Mouse (Mus musculus) mammary gland, adult 2 months (tissue): ENCODE data around the gene Cbx4. TPM values are rescaled to one million over a fixed set of nuclear protein-coding genes. Genes with fewer than 3 reads are reported as not detected.

Experiments
- polyA plus RNA-seq: library from polyadenylated mRNA; depleted of rRNA; stranded (reverse); fragments of >200 nt; gene quantifications from 2 replicates; pipeline ENCODE4 v1.2.3, GENCODE M21; 2012; ENCODE audit warnings: low replicate concordance; rRNA removed

Cbx4 gene
- 17.5 and 42.6 TPM in 2 replicates for polyA plus RNA-seq

GRCm38 (mm10) chr11:119086144-119086971 lies at the start of gene Cbx4:
Cbx4 (minus strand) TSS chr11:119086221.

GRCm38 (mm10) chr11:119040600-119041324 lies 45.3 kb downstream of the Cbx4 start, which contains the start of gene Cbx8:
Cbx8 (minus strand) TSS chr11:119040969.

Other genes with a start within 250 kb of the Cbx4 start
- gene Rbfox3, start 174.6 kb downstream of the Cbx4 start, polyA plus RNA-seq = 0.12 TPM in 1 of 2 replicates, not detected in the other
- not detected in 2 replicates for gene Enpp7, start 98.0 kb downstream of the Cbx4 start, polyA plus RNA-seq
- 4.4 and 4.7 TPM in 2 replicates for gene Cbx2, start 63.3 kb downstream of the Cbx4 start, polyA plus RNA-seq
- 3.6 and 7.3 TPM in 2 replicates for gene Cbx8, start 45.3 kb downstream of the Cbx4 start, polyA plus RNA-seq
- 12.8 and 13.2 TPM in 2 replicates for gene Tbc1d16, start 142.3 kb upstream of the Cbx4 start, polyA plus RNA-seq
- 0.27 and 0.32 TPM in 2 replicates for gene Ccdc40, start 142.4 kb upstream of the Cbx4 start, polyA plus RNA-seq
- 229 and 234 TPM in 2 replicates for gene Gaa, start 181.7 kb upstream of the Cbx4 start, polyA plus RNA-seq
- 69.8 and 80.1 TPM in 2 replicates for gene Eif4a3, start 213.9 kb upstream of the Cbx4 start, polyA plus RNA-seq
- 0.70 and 1.1 TPM in 2 replicates for gene Card14, start 221.5 kb upstream of the Cbx4 start, polyA plus RNA-seq